Mouse (Mus musculus): ENCODE data around the gene 2610528J11Rik. TPM values are rescaled to one million over a fixed set of nuclear protein-coding genes. Genes with fewer than 3 reads are reported as not detected.

2610528J11Rik gene
- polyA plus RNA-seq, 1 experiment from 2014 or later = not detected

DNA sequence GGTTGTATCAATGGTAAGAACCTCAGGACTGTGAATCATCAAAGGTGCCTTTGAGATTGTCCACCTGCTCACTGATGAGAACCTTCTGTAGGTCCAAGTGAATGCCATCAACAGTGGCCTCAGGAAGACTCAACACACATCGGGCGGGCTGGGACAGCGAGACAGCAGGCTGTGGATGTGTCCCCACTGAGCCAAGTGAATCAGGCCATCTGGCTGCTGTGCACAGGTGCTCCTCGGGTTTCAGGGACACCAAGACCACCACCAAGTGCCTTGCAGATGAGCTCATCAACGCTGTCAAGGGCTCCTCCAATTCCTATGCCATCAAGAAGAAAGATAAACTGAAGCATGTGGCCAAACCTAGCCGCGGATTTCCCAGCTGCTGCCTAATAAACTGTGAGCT is 4.6 kb upstream of the 2610528J11Rik start:
- WGBS = 93% methylated on average over 7 of the region's 7 CpGs
- 0 out of 2 replicates have a peak, but pooled peaks cover 4% of the 10 kb centered on the region for H3K27me3 ChIP-seq
- no peak overlapping the region for H3K4me2 ChIP-seq

GRCm38 (mm10) chr4:118523976-118524375 is 2.8 kb upstream of the 2610528J11Rik start:
- 65% methylated on average over 7 of the region's 7 CpGs for WGBS

More for the DNA sequence above, 4.6 kb upstream of the 2610528J11Rik start:
- ATAC-seq (ENCODE audit: low FRiP score) = no peak
- no peak overlapping the region for H3K9ac ChIP-seq
- no peaks in the 10 kb centered on the region for H3K9me3 ChIP-seq
- H3K36me3 ChIP-seq = no peaks in the 10 kb centered on the region
- no peak overlapping the region for H3K4me3 ChIP-seq
- H3K27ac ChIP-seq = no peak overlapping the region
- peaks cover 5% of the 10 kb centered on the region for H3K4me1 ChIP-seq (replicated peaks)

GRCm38 (mm10) chr4:118525779-118526178 is 1.0 kb upstream of the 2610528J11Rik start:
- Histone ChIP-seq H3K4me2 (no peak overlapping the region), H3K4me3 (no peak overlapping the region), H3K27me3 (peaks cover 4% of the 10 kb centered on the region; the same call in 1 of the 2 replicates), H3K4me1 (replicated peaks) (no peaks in the 10 kb centered on the region), H3K9me3 (no peaks in the 10 kb centered on the region), H3K27ac (no peak overlapping the region), H3K9ac (no peak overlapping the region), H3K36me3 (no peaks in the 10 kb centered on the region)
- ATAC-seq (ENCODE audit: low FRiP score) = no peak
- WGBS = 75% methylated on average over 3 of the region's 3 CpGs

More at GRCm38 (mm10) chr4:118523976-118524375, 2.8 kb upstream of the 2610528J11Rik start:
- Histone ChIP-seq H3K4me2 (no peak overlapping the region), H3K9me3 (no peaks in the 10 kb centered on the region), H3K27me3 (peaks cover 4% of the 10 kb centered on the region; the same call in 1 of the 2 replicates), H3K36me3 (no peaks in the 10 kb centered on the region), H3K4me3 (no peak overlapping the region), H3K4me1 (replicated peaks) (no peaks in the 10 kb centered on the region), H3K9ac (no peak overlapping the region), H3K27ac (no peak overlapping the region)
- no peak for ATAC-seq (ENCODE audit: low FRiP score)

DNA sequence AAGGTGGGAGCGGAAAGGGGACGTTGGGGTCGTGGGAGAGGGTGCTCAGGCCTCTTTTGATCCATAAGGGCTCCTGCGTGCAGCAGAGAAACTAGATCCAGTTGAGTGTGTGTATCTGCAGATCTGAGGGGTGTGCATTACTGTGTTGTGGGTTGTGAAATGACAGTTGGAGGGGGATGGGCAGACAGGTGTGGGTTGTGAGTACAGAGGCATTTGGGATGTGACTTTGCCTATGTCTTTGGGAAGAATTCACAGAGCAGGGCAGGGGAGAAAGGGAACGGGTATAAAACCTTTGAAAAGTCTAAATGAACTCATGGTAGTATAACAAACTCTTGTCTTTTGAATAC is 509 bp downstream of the 2610528J11Rik start:
- no peaks in the 10 kb centered on the region; the same call in 1 of the 2 replicates for H3K27me3 ChIP-seq
- no peaks in the 10 kb centered on the region for H3K36me3 ChIP-seq
- no peak overlapping the region for H3K9ac ChIP-seq
- no peak overlapping the region for H3K4me2 ChIP-seq
- no peak overlapping the region for H3K4me3 ChIP-seq
- whole genome bisulfite sequencing = 54% methylated on average over 5 of the region's 5 CpGs
- no peak for ATAC-seq (ENCODE audit: low FRiP score)
- H3K9me3 ChIP-seq = no peaks in the 10 kb centered on the region
- no peak overlapping the region for H3K27ac ChIP-seq
- H3K4me1 ChIP-seq (replicated peaks) = no peaks in the 10 kb centered on the region

DNA sequence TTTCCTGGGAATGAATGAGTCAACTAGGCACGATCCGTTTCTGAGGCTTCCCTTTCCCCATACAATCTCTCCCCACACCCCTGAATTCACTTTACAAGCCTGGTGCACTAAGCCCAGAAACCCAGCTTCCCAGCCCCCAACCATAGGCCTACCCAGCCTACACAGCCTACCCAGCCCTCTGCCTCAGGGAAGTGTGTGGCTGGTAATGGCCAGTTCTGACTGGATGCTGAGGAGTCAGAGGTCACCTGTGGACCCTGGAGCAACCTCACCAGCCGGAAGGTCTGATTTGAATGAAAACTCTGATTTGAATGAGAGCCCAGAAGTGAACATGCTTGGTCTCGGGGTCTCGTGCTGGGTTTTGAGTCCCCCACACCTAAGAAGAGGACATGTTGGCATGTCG is 921 bp downstream of the 2610528J11Rik start:
- Histone ChIP-seq H3K27ac (no peak overlapping the region), H3K9ac (no peak overlapping the region), H3K27me3 (no peaks in the 10 kb centered on the region; the same call in 1 of the 2 replicates), H3K4me1 (replicated peaks) (no peaks in the 10 kb centered on the region), H3K36me3 (no peaks in the 10 kb centered on the region), H3K4me2 (no peak overlapping the region), H3K4me3 (no peak overlapping the region), H3K9me3 (no peaks in the 10 kb centered on the region)
- WGBS = 86% methylated on average over 6 of the region's 6 CpGs
- ATAC-seq (ENCODE audit: low FRiP score) = no peak

DNA sequence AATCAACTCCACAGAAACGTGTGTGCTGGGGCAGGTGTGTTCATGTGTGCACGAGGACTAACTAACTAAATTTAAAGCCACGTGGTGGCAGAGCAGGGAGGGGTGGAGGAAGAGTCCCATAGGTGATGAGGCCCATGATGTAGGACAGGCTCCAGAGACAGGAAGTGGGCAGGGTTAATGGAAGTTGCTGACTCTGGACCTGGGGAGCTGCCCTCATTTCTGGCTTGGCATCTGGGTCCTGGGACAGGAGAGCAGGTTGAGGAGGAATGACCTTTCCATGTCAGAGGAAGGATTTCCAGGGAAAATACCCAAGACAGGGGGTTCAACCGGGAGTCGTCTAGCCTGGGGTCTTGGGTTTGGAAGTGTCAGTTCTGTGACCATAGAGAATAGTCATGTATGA is 5.9 kb downstream of the 2610528J11Rik start:
- no peaks in the 10 kb centered on the region for H3K9me3 ChIP-seq
- H3K27me3 ChIP-seq = peaks cover 3% of the 10 kb centered on the region; the same call in 1 of the 2 replicates
- H3K9ac ChIP-seq = no peak overlapping the region
- no peaks in the 10 kb centered on the region for H3K4me1 ChIP-seq (replicated peaks)
- no peak overlapping the region for H3K4me3 ChIP-seq
- no peak overlapping the region for H3K27ac ChIP-seq
- no peaks in the 10 kb centered on the region for H3K36me3 ChIP-seq
- no peak overlapping the region for H3K4me2 ChIP-seq
- 80% methylated on average over 5 of the region's 5 CpGs for WGBS
- ATAC-seq (ENCODE audit: low FRiP score) = no peak

DNA sequence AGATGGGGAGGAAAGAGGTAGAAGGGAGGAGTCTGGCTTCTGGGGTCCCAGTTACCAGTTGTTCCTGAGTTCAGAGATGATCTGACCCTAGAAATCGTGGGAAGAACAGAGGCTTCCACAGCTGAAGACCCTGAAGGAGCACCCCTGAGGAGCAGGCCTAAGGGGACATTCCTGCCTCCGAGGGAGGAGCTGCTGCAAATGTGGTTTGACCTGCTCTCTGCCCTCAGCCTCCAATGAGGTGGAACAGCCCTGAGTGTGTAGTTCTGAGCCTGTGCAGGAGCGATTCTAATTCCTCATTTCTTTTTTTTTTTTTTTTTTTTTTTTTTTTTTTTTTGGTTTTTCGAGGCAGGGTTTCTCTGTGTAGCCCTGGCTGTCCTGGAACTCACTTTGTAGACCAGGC is 6.4 kb downstream of the 2610528J11Rik start:
- no peaks in the 10 kb centered on the region for H3K9me3 ChIP-seq
- 0 out of 2 replicates have a peak, but pooled peaks cover 3% of the 10 kb centered on the region for H3K27me3 ChIP-seq
- WGBS = 51% methylated on average over 3 of the region's 4 CpGs
- no peaks in the 10 kb centered on the region for H3K4me1 ChIP-seq (replicated peaks)
- no peaks in the 10 kb centered on the region for H3K36me3 ChIP-seq
- no peak overlapping the region for H3K4me2 ChIP-seq
- H3K4me3 ChIP-seq = no peak overlapping the region
- no peak for ATAC-seq (ENCODE audit: low FRiP score)
- no peak overlapping the region for H3K9ac ChIP-seq
- H3K27ac ChIP-seq = no peak overlapping the region

- ATAC-seq (ENCODE audit: low FRiP score) = no peak
- H3K36me3 ChIP-seq = no peaks in the 10 kb centered on the region
These were observed 6.8 kb downstream of the 2610528J11Rik start for GRCm38 (mm10) chr4:118533605-118534004.

GRCm38 (mm10) chr4:118535610-118536009 is 8.8 kb downstream of the 2610528J11Rik start:
- ATAC-seq (ENCODE audit: low FRiP score) = no peak
- 0 out of 2 replicates have a peak, but pooled peaks cover 3% of the 10 kb centered on the region for H3K27me3 ChIP-seq
- no peak overlapping the region for H3K9ac ChIP-seq
- H3K36me3 ChIP-seq = no peaks in the 10 kb centered on the region
- no peak overlapping the region for H3K4me2 ChIP-seq
- no peak overlapping the region for H3K4me3 ChIP-seq
- H3K4me1 ChIP-seq (replicated peaks) = no peaks in the 10 kb centered on the region
- no peak overlapping the region for H3K27ac ChIP-seq
- 83% methylated on average over 6 of the region's 6 CpGs for WGBS
- no peaks in the 10 kb centered on the region for H3K9me3 ChIP-seq

More at GRCm38 (mm10) chr4:118533605-118534004, 6.8 kb downstream of the 2610528J11Rik start:
- Histone ChIP-seq H3K4me3 (no peak overlapping the region), H3K4me1 (replicated peaks) (no peaks in the 10 kb centered on the region), H3K9me3 (no peaks in the 10 kb centered on the region), H3K27ac (no peak overlapping the region), H3K27me3 (0 out of 2 replicates have a peak, but pooled peaks cover 3% of the 10 kb centered on the region), H3K4me2 (no peak overlapping the region), H3K9ac (no peak overlapping the region)
- WGBS = 79% methylated on average over 7 of the region's 7 CpGs

DNA sequence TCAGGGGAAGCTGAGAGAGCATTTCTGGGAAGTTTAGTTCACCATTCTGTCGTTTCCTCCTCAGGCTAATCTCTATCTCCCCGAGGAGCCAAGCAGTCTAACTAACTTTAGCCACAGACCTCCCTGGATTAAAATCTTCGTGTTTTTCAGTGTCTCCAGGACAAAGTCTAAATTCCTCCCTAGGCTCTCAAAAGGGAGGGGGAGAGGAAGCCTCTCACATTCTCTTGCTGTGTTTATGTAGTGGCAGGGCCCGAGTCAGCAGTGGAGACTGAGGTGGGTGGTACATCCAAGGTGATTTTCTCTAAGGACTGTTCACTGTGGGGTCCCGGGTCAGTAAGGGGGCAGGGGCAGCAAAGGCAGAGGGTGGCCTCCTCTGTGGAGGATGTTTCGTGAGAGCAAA is 11.0 kb downstream of the 2610528J11Rik start:
- Histone ChIP-seq H3K4me3 (no peak overlapping the region), H3K27me3 (peaks cover 15% of the 10 kb centered on the region), H3K9ac (no peak overlapping the region), H3K36me3 (no peaks in the 10 kb centered on the region), H3K27ac (no peak overlapping the region), H3K4me2 (no peak overlapping the region), H3K9me3 (no peaks in the 10 kb centered on the region), H3K4me1 (replicated peaks) (0 out of 2 replicates have a peak, but pooled peaks cover under 1% of the 10 kb centered on the region)
- WGBS = 50% methylated on average over 6 of the region's 6 CpGs
- no peak for ATAC-seq (ENCODE audit: low FRiP score)

DNA sequence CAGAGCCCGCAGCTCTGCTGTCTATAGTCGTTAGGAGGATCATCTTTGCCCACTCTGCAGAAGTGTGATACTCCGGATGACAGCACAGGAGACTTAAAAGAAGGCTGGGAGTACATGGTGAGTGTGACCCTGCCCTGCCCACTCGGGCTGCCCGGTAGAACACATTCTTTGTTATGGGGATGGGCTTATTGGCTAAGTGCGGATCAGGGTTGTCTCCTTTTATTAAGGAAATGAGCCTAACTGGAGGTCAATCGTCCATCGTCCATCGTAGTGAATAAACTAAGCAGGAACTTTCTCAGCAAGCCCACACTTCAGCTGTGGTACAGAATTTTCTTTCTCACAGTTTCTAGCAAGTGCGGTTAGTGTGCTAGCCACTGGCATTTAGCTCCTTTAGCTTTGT is 13.1 kb downstream of the 2610528J11Rik start:
- ATAC-seq (ENCODE audit: low FRiP score) = no peak
- Histone ChIP-seq H3K4me3 (no peak overlapping the region), H3K9me3 (no peaks in the 10 kb centered on the region), H3K27ac (no peak overlapping the region), H3K27me3 (peaks cover 15% of the 10 kb centered on the region), H3K4me2 (no peak overlapping the region), H3K36me3 (no peaks in the 10 kb centered on the region), H3K9ac (no peak overlapping the region), H3K4me1 (replicated peaks) (peaks cover 14% of the 10 kb centered on the region)
- 9% methylated on average over 10 of the region's 10 CpGs for WGBS

- peaks cover 14% of the 10 kb centered on the region for H3K4me1 ChIP-seq (replicated peaks)
- WGBS = 57% methylated on average over 9 of the region's 9 CpGs
- H3K4me2 ChIP-seq = peak overlapping the region; percentile 57; the same call in 1 of the 2 replicates
- peaks cover 3% of the 10 kb centered on the region; the same call in 1 of the 2 replicates for H3K9me3 ChIP-seq
- no peaks in the 10 kb centered on the region for H3K36me3 ChIP-seq
- H3K27ac ChIP-seq = no peak overlapping the region
- no peak overlapping the region for H3K9ac ChIP-seq
- ATAC-seq (ENCODE audit: low FRiP score) = no peak
- H3K27me3 ChIP-seq = peaks cover 15% of the 10 kb centered on the region
- no peak overlapping the region for H3K4me3 ChIP-seq
These were observed 15.8 kb downstream of the 2610528J11Rik start for GRCm38 (mm10) chr4:118542510-118543157.

DNA sequence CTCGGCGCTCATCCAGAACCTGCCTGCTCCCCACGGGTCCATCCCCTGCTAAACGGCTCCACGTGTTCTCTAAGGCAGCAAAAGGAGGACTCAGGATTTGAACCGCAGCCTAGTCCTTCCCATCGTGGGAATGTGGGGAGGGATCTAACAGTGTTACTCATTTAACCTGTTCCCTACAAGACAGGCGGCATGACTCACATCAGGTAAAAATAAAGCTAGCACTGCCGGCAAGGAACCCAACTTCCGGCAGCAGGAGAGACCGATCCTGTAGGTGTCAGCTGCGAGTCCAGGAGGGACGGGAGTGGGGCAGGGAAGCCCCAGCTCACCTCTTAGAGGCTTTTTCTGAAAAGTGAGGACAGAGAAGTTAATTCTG is 16.3 kb downstream of the 2610528J11Rik start:
- no peaks in the 10 kb centered on the region for H3K36me3 ChIP-seq
- H3K9me3 ChIP-seq = peaks cover 3% of the 10 kb centered on the region
- peak overlapping the region; percentile 29 for H3K4me3 ChIP-seq
- H3K9ac ChIP-seq = no peak overlapping the region
- peaks cover 14% of the 10 kb centered on the region for H3K4me1 ChIP-seq (replicated peaks)
- H3K4me2 ChIP-seq = peak overlapping the region; percentile 57
- peaks cover 15% of the 10 kb centered on the region for H3K27me3 ChIP-seq
- no peak for ATAC-seq (ENCODE audit: low FRiP score)
- H3K27ac ChIP-seq = no peak overlapping the region
- WGBS = 23% methylated on average over 13 of the region's 13 CpGs
